Mouse (Mus musculus) CH12F3 (cell line): ENCODE data around the gene Bora.

Experiments
- in situ Hi-C: fragments of 300-500 bp; cut with MboI; formaldehyde crosslinking; loops from 2 replicates; pipeline ENCODE4 v1.14.3; 2020; ENCODE audit warnings: low sequenced_read_pairs

Bora gene

GRCm38 (mm10) chr14:99060616-99061015 lies 14.6 kb downstream of the Bora start:
- in situ Hi-C loops: no loop called here

GRCm38 (mm10) chr14:99063091-99063490 lies 17.1 kb downstream of the Bora start:
- in situ Hi-C loops: no loop called here

GRCm38 (mm10) chr14:99071146-99071545 lies 25.1 kb downstream of the Bora start:
- in situ Hi-C loops: no loop called here

GRCm38 (mm10) chr14:99088947-99089346 lies 42.9 kb downstream of the Bora start:
- in situ Hi-C loops: no loop called here

- in situ Hi-C loops: no loop called here
These were observed 53.4 kb downstream of the Bora start, which contains the start of the genes Pibf1 and Dis3 for GRCm38 (mm10) chr14:99099267-99099966. Gene Pibf1 (plus strand): TSS chr14:99099424. Gene Dis3 (minus strand): TSS chr14:99099770.

- in situ Hi-C loops: no loop called here
These were observed 54.1 kb downstream of the Bora start for GRCm38 (mm10) chr14:99099967-99100587.

- in situ Hi-C loops: no loop called here
These were observed 57.0 kb downstream of the Bora start for GRCm38 (mm10) chr14:99103050-99103449.

- in situ Hi-C loops: no loop called here
These were observed 58.6 kb downstream of the Bora start for GRCm38 (mm10) chr14:99104542-99105123.

- in situ Hi-C loops: no loop called here
These were observed 60.6 kb downstream of the Bora start for GRCm38 (mm10) chr14:99106671-99107070.

GRCm38 (mm10) chr14:99107631-99108187 lies 61.7 kb downstream of the Bora start:
- in situ Hi-C loops: no loop called here

- in situ Hi-C loops: no loop called here
These were observed 62.7 kb downstream of the Bora start for GRCm38 (mm10) chr14:99108762-99109161.

- in situ Hi-C loops: no loop called here
These were observed 71.6 kb downstream of the Bora start for GRCm38 (mm10) chr14:99117576-99117975.

GRCm38 (mm10) chr14:99121584-99122339 lies 75.7 kb downstream of the Bora start:
- in situ Hi-C loops: no loop called here

GRCm38 (mm10) chr14:99124076-99124475 lies 78.1 kb downstream of the Bora start:
- in situ Hi-C loops: no loop called here
